Mouse (Mus musculus) R1 (cell line): ENCODE measurements at regions not wholly inside any gene's neighbourhood (a gene's known extent, or its start where the extent isn't known, plus 50 kb on each side); places are given as distances from the start of the nearest gene placed in this dataset.

ENCODE experiments used
- DNase-seq: peaks from one replicate; pipeline ENCODE4 v3.0.0-alpha.2; 2018; ENCODE audit warnings: low read depth, low spot score

- no peak for DNase-seq
Measured at GRCm38 (mm10) chr13:37569051-37569450, 209.1 kb upstream of the Rreb1 start.

GRCm38 (mm10) chr13:37569486-37569885 is 208.7 kb upstream of the Rreb1 start:
- no peak for DNase-seq

- no peak for DNase-seq
Measured at GRCm38 (mm10) chr13:37572983-37573382, 205.2 kb upstream of the Rreb1 start.

GRCm38 (mm10) chr13:37579231-37579630 is 199.0 kb upstream of the Rreb1 start:
- peak; percentile 74 for DNase-seq

GRCm38 (mm10) chr13:37579775-37580174 is 198.4 kb upstream of the Rreb1 start:
- no peak for DNase-seq

GRCm38 (mm10) chr13:37580806-37581205 is 197.4 kb upstream of the Rreb1 start:
- no peak for DNase-seq

- peak; percentile 13 for DNase-seq
Measured at GRCm38 (mm10) chr13:37581374-37581773, 196.8 kb upstream of the Rreb1 start.

- DNase-seq, result no peak
Measured at GRCm38 (mm10) chr13:37585476-37585875, 192.7 kb upstream of the Rreb1 start.

- DNase-seq, result no peak
Measured at GRCm38 (mm10) chr13:37586511-37586910, 191.7 kb upstream of the Rreb1 start.

GRCm38 (mm10) chr13:37587911-37588310 is 190.3 kb upstream of the Rreb1 start:
- no peak for DNase-seq

GRCm38 (mm10) chr13:37588528-37589176 is 189.5 kb upstream of the Rreb1 start:
- DNase-seq, result no peak

- DNase-seq, result peak; percentile 41
Measured at GRCm38 (mm10) chr13:37592149-37592548, 186.1 kb upstream of the Rreb1 start.

GRCm38 (mm10) chr13:37595196-37595595 is 183.0 kb upstream of the Rreb1 start:
- no peak for DNase-seq

GRCm38 (mm10) chr13:37597575-37597974 is 180.6 kb upstream of the Rreb1 start:
- no peak for DNase-seq

- no peak for DNase-seq
Measured at GRCm38 (mm10) chr13:37598165-37598775, 179.9 kb upstream of the Rreb1 start.

GRCm38 (mm10) chr13:37599679-37600078 is 178.5 kb upstream of the Rreb1 start:
- DNase-seq, result no peak

- no peak for DNase-seq
Measured at GRCm38 (mm10) chr13:37600172-37600571, 178.0 kb upstream of the Rreb1 start.

- DNase-seq, result no peak
Measured at GRCm38 (mm10) chr13:37601068-37601467, 177.1 kb upstream of the Rreb1 start.

- no peak for DNase-seq
Measured at GRCm38 (mm10) chr13:37602256-37602655, 175.9 kb upstream of the Rreb1 start.

GRCm38 (mm10) chr13:37603226-37603994 is 174.8 kb upstream of the Rreb1 start:
- no peak for DNase-seq

GRCm38 (mm10) chr13:37606250-37606649 is 171.9 kb upstream of the Rreb1 start:
- DNase-seq, result no peak

GRCm38 (mm10) chr13:37609085-37609484 is 169.1 kb upstream of the Rreb1 start:
- no peak for DNase-seq

- no peak for DNase-seq
Measured at GRCm38 (mm10) chr13:37611387-37611786, 166.8 kb upstream of the Rreb1 start.
